Mouse (Mus musculus): ENCODE data around the gene Rfx5. TPM values are rescaled to one million over a fixed set of nuclear protein-coding genes. Genes with fewer than 3 reads are reported as not detected.
A peak's percentile ranks its signal among the peaks of the same experiment; 100 is the strongest.
"Not testable (repeated sequence)": the region's sequence is repeated elsewhere in the genome, so short reads cannot be mapped to it uniquely, and the experiment has no call there.

Gene Rfx5
- polyA plus RNA-seq, 1 experiment, result 31.8 TPM

DNA sequence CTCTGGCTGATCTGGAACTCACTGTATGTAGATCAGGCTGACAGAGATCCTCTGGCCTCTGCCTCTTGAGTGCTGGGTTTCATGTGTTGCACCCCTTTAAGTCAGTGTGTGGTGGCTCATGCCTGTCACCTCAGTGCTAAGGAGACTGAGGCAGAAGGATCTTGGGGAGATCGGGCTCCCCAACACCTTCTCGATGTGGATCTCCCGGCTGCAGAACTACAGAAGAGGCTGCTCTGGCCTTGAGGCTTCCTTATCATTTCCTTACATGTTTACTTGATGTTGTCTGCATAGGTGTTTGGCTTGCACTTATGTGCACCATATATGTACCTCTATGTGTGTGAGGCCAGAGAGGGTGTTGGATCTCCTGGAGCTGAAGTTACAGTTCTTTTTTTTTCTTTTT, 19.3 kb upstream of the Rfx5 start:
- not testable (repeated sequence) for DNase-seq (ENCODE audit: extremely low spot score in 1 of 2, low spot score in 1 of 2)

DNA sequence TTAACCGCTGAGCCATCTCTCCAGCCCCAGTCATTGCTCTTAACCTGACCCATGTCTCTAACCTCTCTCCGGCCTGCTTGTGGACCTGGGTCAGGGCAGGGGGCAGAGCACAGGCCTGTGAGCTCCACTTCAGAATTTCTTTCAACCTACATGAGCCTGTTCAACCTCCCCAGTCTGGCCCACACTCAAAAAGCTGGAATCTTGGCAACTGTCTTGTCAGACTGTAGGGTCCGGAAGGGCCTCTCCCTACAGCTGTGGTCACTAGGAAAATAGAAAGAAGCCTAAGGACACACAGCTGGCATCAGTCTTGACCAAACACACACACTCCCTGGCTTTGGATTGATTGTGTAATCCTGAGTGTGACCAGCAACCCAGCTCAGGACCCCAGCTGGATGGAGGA, 18.5 kb upstream of the Rfx5 start:
- not testable (repeated sequence) for DNase-seq (ENCODE audit: extremely low spot score in 1 of 2, low spot score in 1 of 2)

DNA sequence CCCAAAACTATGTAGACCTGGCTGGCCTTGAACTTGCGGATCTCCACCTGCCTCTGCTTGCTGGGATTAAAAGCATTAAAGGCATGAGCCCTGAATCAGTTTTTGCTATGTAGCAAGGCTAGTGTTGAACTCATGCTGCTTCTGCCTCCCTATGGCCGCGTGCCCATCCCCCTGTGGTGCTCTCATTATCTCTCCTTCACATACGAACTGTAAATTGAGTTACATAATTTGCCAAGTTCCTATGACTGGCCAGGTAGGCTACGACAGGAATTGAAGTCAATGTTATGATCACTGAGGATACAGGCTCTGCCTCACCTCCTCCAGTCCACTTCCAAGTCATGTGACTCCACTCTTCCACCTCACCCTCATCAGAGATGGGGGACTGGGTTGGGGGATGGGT, 17.7 kb upstream of the Rfx5 start:
- DNase-seq (ENCODE audit: extremely low spot score in 1 of 2, low spot score in 1 of 2), result not testable (repeated sequence)

DNA sequence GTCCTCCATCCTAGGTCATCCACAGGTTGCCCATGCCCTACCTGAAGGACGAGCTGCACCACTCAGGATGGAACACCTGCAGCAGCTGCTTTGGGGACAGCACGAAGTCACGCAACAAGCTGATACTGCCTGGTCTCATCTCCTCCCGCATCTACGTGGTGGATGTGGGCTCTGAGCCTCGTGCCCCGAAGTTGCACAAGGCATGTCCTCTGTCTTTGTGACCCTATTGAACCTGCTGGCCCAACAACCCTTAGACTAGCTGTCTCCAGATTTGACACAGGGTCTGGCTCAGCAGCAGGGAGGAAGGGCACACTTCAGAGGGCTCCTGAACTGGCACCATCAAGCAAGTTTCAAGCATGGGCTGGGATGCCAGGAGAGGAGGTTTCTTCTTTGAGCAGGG, 16.7 kb upstream of the Rfx5 start:
- not testable (repeated sequence) for DNase-seq (ENCODE audit: extremely low spot score in 1 of 2, low spot score in 1 of 2)

DNA sequence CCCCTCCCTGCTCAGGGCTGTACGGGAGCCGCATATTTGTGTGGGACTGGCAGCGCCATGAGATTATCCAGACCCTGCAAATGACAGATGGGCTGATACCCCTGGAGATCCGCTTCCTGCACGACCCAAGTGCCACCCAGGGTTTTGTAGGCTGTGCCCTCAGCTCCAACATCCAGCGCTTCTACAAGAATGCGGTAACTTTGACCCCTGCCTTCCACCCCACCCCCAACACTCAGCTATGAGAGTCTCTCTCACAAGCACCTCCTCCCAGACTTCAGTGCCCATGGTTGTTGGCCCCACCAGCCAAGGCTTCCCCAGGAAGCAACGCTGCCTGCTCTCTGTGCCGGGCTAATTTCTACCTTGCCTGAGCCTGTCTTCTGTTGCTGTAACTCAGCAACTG, 13.8 kb upstream of the Rfx5 start:
- DNase-seq (ENCODE audit: extremely low spot score in 1 of 2, low spot score in 1 of 2), result not testable (repeated sequence)

DNA sequence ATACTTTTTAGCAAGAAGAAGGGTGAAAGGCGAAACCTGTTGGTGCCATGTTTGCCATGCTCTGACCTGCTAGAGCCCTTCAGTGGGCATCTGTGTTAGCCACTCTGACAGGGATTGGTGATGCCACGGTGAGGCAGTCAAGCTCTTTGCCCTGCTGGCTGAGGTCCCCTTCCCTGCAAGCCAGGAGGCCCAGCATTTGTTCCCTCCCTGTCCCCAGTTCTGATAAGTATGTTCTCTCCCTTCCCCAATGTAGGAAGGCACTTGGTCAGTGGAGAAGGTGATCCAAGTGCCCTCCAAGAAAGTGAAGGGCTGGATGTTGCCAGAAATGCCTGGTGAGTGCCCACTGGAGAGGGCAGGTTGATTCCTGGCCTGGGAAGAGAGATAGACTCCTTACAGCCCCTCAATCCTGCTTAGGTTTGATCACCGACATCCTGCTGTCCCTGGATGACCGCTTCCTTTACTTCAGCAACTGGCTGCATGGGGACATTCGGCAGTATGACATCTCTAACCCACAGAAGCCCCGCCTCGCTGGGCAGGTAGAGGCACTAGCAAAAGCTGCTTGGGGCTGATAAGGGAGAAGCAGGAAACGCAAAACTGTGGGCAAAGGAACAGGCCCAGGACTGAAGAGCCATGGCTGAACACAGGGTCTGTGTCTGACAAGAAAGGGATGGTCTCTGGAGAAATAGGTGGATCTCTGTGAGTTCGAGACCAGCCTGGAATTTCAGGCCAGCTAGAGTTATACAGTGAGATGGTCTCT, 11.5 kb upstream of the Rfx5 start:
- not testable (repeated sequence) for DNase-seq (ENCODE audit: extremely low spot score in 1 of 2, low spot score in 1 of 2)

DNA sequence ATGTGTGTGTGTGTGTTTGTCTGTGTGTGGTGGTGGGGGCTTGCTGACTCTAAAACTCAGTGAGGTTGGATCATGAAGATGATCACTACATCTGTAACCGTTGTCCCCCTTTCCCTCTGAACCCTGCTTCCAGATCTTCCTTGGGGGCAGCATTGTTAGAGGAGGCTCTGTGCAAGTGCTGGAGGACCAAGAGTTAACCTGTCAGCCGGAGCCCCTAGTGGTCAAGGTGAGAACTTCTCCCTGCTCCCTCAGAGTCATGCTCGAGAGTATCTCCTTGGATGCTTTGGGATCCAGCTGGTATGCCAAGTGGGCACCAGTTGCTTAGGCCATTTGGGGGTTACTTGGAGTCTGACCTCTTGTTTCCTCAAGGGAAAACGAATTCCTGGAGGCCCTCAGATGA, 10.2 kb upstream of the Rfx5 start:
- not testable (repeated sequence) for DNase-seq (ENCODE audit: extremely low spot score in 1 of 2, low spot score in 1 of 2)

DNA sequence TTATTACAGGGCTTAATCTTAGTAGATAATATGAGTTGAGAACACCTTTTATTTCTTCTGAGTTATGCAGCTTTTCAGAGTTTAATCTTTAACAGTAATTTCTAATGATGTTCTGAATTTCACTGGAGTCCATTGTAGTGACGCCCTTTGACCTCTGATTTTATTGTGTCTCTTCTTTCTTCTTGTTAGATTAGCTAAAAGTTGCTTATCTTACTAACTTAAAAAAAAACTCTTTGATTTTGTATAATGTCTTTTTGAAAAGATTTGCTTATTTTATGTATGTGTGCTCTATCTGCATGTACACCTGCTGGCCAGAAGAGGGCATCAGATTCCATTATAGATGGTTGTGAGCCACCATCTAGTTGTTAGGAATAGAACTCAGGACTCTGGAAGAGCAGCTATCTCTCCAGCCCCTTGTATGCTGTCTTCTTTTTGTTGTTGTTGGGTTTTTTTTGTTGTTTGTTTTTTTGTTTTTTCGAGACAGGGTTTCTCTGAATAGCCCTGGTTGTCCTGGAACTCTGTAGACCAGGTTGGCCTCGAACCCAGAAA, 5.7 kb upstream of the Rfx5 start:
- peak in 1 of 2 experiments; percentile 24 for DNase-seq (ENCODE audit: extremely low spot score in 1 of 2, low spot score in 1 of 2)

DNA sequence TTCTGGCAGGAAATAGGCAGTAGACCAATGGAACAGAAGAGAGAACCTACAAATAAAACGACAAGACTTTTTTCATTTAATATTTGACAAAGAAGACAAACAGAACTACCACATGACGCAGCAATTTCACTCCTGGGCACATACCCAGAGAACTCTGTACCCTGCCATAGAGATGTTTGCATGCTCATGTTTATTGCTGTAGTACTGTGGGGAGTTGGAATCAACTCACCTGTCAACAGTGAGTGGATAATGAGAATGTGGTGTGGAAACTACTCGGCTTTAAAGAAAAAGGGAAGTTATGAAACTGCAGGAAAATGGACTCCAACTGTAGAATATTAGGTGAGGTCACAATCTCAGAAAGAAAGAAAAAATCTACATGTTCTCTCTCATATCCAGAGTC, 4.2 kb upstream of the Rfx5 start:
- no peak for DNase-seq (ENCODE audit: extremely low spot score in 1 of 2, low spot score in 1 of 2)

DNA sequence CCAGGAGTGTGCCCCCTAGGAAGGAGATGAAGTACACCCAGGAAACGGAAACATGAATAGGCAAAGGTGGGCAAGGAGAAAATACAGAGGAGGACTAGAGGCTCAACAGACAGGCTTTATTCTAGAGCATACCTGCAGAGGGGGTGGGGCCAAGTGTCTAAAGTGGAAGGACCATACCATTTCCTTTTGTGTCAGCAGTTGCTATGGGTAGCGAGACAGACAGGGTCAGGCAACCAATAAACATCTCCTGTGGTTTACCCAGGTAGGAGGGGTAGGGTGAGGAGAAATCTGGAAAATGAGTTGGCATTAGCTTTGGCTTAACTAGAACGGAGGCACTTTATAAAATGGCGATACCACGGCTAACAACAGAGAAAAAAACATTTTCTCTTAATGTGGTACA, 1.1 kb upstream of the Rfx5 start:
- DNase-seq (ENCODE audit: extremely low spot score in 1 of 2, low spot score in 1 of 2), result peak in 1 of 2 experiments; percentile 28

DNA sequence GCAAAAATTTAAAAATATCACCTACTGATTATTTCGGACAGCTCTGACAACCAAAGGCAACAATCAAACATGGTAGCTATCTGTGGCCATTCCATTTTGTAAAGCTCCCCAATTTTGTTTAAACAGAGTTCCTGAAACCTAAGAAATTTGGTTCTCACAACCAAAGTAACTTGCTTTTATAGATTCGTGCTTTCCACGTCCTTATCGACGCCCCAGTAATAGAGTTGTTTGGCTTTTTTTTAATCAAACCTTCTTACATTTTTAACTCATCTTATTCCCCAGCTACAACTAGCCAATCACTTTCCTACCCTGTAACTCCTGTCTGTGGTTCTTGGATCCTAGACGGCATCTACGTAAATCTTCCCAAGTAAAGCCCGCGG, 501 bp upstream of the Rfx5 start:
- no peak for DNase-seq (ENCODE audit: extremely low spot score in 1 of 2, low spot score in 1 of 2)

DNA sequence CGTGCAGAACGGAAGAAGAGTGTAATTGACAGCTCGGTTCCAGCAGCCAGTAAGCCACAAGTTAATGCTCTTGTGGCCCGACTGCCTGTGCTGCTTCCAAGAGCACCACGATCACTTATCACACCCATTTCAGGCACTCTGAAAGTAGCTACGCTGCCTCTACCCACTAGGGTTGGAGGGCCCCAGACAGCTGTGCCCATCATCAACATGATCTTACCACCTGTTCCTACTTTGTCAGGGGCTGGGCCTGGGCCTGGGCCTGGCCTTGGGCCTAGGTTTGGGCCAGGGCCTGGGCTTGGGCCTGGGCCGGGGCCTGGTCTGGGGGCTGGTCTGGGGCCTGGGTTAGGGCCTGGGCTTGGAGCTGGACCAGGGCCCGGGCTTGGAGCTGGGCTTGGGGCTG, 4.4 kb downstream of the Rfx5 start:
- DNase-seq (ENCODE audit: extremely low spot score in 1 of 2, low spot score in 1 of 2), result no peak

DNA sequence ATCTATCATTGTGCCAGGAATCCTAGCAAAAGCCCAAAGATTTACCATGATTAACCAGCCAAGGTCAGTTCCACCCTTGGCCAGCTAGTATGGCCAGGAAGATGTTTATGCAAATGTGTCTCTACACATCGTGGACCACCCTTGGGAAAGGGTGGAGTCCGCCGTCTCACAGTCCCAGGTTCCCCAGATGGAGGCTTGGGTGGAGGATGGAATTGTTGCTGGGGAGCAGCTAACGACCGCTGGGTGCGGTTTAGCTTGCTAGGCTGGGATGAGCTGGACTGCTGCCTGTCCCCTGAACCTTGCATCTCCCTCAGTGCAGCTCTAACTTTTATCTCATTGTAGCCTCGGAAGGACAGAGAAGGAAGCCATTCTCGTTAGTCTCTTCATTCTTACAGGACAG, 6.0 kb downstream of the Rfx5 start:
- no peak for DNase-seq (ENCODE audit: extremely low spot score in 1 of 2, low spot score in 1 of 2)

DNA sequence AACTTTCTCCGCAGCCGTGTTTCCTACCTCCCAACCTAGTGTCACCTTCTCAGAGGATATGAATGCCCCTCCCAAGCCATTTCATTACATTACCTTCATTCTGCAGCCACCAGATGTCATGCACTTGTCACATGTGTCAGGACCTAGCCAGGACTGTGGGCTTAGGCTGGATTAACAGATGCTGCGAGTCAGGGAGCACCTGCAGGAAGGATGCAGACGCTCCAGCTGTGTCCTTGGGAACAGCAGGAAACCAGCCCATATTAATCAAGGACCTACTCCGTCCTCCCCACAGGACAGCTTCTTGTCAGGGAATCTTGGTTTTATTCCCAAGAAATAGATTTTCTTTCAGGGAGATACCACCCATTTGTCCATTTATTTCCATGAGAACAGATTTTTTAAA, 6.4 kb downstream of the Rfx5 start:
- DNase-seq (ENCODE audit: extremely low spot score in 1 of 2, low spot score in 1 of 2), result no peak

DNA sequence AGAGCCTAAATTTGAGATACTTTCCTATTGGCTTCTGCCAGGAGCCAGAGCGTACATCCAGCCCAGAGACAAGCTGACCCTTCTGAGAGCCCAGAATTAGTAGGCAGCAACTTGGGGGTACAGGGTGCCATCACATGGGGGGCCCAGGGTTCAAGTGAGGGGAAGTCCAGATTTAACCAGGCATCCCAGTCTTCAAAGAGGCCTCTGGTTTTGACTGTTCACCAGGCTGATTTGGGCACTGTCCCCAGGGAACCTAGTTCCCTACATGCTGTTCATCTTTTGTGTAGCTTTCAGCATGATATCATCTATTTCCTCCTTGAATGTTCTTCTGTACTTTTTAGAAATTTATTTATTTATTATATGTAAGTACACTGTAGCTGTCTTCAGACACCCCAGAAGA, 11.1 kb downstream of the Rfx5 start:
- no peak for DNase-seq (ENCODE audit: extremely low spot score in 1 of 2, low spot score in 1 of 2)

DNA sequence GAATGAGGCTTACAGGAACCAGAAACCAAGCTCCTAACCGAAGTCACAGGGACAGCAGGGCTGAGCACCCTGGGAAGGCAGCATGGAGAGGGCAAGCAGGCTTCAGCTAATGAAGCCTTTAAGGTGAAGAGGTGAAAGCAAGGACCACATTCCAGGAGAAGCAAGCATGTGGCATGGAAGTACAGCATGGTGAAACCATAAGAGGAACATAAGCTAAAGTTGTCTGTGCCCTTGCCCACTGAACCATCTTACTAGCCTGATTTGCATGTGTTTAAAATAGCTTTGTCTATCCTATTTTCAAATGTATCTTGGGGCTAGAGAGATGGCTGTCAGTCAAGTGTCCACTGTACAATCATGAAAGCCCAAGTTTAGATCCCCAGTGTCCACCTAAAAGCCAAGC, 12.0 kb downstream of the Rfx5 start:
- no peak for DNase-seq (ENCODE audit: extremely low spot score in 1 of 2, low spot score in 1 of 2)

DNA sequence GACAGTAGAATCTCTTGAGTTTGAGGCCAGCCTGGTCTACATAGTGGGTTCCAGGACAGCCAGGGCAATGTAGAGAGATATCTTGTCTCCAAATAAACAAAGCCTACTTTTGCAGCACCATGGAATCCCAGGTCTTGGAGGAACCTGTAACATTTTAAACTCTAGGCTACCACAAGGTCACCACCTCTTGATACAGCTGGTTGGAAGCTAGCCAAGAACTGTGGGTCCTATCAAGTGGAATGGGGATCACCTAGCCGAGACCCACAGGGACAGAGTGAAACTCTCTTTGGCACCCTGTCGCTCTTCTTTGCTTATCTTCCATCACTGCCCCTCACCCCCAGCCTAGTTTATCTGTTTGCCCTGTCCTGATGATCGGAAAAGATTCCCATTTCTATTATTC, 18.7 kb downstream of the Rfx5 start:
- DNase-seq (ENCODE audit: extremely low spot score in 1 of 2, low spot score in 1 of 2), result no peak

DNA sequence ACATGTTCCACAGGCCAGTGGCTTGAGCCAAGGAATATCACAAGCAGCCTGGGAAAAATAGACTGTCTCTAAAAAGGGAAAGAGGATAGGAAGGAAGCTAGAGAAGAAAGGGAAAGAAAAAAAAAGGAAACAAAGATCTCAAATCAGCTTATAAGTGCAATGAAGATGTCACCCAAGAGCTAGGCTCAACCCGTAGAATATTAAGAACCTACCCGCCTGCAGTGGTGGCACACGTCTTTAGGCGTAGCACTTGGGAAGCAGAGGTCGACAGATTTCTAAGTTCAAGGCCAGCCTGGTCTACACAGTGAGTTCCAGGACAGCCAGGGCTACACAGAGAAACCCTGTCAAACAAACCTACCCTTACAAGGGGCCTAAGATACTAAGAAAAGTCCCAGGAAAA, 19.7 kb downstream of the Rfx5 start:
- DNase-seq (ENCODE audit: extremely low spot score in 1 of 2, low spot score in 1 of 2), result no peak

DNA sequence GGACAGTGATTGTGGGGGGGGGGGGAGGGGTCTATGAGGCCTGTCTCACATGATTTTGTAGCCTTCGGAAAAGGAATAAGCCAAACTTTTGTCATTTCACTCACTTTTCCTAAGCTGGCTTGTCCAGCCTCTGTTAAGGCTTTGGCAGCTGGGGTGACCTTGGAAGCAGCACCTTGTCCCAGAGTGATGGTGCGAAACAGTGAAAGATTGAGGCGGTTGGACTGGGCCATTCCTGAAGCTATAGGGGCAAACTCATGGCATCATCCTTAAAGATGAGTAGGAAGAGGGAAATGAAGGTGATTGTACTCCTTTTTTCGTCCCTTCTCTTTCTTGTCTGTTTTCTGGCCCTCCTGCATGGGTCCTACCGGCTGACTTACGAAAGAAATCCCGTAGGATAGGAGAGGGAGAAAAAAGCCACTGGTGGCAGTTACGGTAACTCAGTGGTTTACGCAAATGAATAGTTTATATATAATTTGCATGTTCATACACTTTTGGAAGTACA, 20.2 kb downstream of the Rfx5 start:
- no peak for DNase-seq (ENCODE audit: extremely low spot score in 1 of 2, low spot score in 1 of 2)

DNA sequence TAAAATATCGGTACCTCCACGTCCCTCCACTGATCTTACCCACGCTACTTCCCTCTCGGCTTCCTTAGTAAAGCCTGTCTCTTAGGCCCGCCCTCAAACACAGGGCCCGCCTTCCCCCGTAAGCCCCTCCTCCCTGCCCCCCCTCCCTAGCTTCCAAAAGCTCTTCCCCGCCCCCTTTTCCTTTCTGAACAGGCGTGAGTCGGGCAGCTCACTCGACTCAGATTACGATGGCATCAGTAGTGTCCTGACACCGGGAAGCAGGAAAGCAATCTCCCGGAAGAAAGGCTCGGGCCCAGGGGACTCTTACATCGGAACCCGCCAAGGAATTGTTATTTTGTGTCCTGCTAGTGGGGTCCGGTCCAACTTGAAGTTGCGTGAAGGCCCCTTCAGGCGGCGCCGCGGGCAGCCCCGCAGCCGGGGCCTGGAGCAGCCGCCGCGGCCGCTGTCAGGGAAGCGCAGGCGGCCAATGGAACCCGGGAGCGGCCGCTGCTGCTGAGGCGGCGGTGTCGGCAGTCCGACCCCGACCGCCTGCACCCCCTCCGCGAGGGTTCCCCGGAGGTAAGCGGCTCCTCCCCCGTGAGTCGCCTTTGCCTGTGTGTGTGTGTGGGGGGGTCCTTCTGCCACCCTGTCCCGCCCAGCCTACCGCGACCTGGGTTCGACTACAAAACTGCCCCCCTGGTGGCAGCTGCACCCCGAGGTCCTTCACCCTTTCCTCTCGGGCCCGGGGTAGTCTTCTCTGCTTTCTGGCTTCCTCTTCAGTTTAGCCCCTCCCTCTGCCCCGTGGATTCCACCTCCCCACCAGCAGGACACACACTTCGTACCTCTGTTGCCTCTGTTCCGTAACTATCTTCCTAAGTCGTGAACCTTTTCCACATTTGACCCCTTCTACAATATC, 20.9 kb downstream of the Rfx5 start, which contains the start of gene Pi4kb:
TSS of gene Pi4kb (plus strand) at position 204 of the 895 bp plus-strand sequence.
- peak; percentile 51 to 87 for DNase-seq (ENCODE audit: extremely low spot score in 1 of 2, low spot score in 1 of 2)

DNA sequence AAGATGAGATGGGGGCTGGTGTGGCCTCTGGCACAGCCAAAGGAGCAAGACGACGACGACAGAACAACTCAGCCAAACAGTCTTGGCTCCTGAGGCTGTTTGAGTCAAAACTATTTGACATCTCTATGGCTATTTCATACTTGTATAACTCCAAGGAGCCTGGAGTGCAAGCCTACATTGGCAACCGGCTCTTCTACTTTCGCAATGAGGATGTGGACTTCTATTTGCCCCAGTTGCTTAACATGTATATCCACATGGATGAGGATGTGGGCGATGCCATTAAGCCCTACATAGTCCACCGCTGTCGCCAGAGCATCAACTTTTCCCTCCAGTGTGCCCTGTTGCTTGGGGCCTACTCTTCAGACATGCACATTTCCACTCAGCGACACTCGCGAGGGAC, 30.4 kb downstream of the Rfx5 start:
- no peak for DNase-seq (ENCODE audit: extremely low spot score in 1 of 2, low spot score in 1 of 2)

Measured in frontal cortex, adult 2 months (tissue).